Mouse (Mus musculus) lung, postnatal 25 days (tissue): ENCODE results near the gene Vps53.
"Not testable (repeated sequence)": the region's sequence is repeated elsewhere in the genome, so short reads cannot be mapped to it uniquely, and the experiment has no call there.

Experiments
- DNase-seq: peaks from one replicate; pipeline ENCODE4 v3.0.0; 2022; ENCODE audit warnings: low spot score

Gene Vps53

DNA sequence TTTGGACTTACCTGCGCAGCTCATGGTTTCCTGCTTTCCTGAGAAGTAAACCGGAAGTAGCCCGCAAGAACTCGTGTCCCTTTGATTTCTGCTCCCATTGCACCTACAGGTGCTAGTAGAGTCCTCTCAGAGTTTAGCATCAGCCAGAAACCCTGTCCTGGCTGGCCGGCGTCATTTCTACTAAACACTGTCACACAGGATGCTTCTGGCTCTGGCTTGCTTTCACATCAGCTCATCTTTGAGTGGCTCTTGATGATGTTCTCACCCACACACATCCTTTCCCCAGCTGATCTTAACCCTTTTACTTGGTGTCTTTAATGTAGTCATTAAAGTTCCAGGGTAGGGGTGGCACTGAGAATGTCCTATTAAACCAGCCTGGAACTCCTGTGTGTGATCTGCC, 164.2 kb downstream of the Vps53 start:
- no peak for DNase-seq

DNA sequence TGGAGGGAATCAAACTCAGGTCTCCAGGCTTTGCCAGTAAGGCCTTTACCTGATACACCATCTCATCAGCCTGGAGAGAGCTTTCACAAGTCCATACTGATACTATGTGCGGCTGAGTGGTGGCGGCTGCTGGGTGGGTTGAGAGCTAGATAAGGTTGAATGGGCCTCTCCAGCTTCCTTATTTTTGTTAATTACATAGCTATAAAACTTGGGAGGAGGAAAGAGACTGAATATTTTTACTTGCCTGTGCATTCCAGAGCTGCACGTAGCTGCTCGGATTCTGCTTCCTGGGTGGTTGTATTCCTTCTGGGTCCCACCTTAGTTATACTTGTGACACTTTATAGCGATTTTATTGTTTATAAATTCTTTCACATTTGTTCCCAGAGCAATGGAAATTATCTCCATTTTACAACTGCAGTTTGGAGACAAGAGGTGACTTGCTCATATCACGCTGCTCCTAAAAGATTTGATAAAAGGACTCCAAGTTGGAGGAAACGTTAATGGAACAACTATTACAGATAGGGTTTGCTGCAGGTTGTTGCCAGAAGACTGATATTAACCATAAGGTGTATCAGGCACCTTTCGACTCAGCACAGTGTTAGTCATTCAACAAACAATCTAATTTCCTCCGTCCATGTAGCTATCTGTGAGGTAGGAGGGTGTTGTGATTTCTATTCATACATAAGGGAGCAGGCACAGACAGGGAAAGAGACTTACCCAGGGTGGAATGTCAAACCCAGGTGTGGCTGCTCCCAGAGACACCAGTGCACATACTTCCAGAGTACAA, 168.4 kb downstream of the Vps53 start:
- no peak for DNase-seq

DNA sequence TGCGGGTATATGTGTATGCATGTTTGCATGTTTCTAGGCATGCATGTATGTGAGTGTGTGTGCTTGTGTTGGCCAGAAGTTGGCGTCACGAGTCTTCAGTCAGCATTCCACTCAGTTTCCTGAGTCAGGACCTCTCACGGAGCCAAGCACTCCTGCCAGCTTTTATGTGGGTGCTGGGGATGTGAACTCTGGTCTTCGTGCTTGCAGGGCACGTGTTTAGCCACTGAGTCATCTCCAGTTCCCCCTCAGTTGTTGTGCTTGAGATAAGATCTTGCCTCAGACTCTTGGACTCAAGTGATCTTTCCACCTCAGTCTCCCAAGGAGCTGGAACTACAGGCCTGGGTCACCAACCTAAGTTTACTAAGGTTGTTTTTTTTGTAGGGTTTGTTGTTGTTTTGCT, 170.3 kb downstream of the Vps53 start:
- DNase-seq: no peak

DNA sequence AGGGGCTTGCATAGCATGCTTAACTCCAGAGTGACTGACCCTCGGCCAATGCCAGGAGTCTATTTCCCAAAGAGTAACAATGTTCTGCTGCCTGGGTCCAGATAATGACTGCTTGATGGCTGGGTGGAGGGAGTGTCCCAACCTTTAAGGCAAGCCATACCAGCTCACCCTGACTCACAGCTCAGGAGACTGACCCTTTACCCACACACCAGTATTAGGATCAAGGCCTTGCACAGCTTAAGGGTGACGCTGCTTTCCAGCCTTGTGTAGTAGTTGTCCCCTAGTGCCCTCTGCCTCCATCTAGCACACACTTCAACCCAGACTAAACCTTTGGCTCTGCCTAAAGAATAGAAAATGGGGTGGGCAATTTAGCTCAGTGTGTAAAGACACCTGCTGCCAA, 171.3 kb downstream of the Vps53 start:
- no peak for DNase-seq

DNA sequence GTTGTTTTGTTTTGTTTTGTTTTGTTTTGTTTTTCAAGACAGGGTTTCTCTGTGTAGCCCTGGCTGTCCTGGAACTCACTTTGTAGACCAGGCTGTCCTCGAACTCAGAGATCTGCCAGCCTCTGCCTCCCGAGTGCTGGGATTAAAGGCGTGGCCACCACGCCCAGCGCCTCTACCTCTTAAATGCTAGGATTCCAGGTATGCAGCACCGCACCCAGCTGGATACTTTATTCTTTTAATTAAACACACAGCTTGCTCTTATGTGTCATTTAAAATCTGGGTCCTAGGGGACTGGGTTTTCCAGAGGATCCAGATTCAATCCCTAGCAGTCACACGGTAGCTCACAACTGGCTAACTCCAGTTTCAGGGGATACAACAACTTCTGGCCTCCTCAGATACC, 175.2 kb downstream of the Vps53 start:
- DNase-seq: not testable (repeated sequence)

DNA sequence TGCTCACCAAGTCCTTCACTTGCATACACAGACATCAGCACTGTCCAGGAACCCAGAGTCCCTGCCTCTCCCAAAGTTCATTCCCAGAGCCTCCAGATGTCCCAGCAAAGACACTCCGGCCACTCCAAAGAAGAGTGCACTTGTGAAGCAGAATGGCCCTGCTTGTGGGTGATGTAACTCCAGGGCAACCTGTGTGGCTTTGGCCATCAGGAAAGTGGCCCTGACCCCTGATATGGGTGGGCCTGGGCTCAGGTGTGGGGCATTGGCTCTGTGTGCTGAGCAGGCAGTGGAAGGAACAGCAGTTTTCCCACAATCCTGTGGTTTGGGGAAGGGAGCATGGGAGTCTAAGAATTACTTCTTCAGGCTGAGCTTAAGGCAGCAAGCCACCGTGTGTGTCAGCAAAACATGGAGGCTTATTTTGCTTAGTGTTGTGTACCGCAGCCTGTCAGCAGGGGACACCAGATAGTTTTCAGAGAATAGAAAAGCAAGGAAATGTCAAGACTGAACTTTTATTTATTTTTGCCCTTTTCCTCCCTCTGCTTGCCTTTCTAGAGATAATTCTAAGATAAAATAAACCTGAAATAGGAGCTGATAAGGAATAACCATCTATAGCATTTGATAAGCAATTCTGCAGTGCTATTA, 178.1 kb downstream of the Vps53 start:
- no peak for DNase-seq

DNA sequence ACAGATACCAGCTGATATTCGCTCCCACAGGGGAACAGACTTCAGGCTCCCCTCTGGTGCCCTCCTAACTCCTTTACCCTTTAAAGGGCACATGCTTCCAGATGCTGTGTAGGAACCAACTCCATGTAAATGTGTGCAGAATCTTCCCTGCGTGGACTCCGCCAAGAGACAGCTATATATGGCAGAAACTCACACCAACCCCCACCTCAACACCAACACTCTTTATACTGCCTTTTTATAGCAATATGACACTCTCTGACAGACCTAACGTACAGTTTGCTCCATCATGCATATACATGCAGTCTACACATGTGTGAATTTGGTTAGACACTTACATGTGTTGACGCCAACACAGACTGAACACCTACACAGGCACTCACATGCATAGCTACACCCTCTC, 178.7 kb downstream of the Vps53 start:
- no peak for DNase-seq

DNA sequence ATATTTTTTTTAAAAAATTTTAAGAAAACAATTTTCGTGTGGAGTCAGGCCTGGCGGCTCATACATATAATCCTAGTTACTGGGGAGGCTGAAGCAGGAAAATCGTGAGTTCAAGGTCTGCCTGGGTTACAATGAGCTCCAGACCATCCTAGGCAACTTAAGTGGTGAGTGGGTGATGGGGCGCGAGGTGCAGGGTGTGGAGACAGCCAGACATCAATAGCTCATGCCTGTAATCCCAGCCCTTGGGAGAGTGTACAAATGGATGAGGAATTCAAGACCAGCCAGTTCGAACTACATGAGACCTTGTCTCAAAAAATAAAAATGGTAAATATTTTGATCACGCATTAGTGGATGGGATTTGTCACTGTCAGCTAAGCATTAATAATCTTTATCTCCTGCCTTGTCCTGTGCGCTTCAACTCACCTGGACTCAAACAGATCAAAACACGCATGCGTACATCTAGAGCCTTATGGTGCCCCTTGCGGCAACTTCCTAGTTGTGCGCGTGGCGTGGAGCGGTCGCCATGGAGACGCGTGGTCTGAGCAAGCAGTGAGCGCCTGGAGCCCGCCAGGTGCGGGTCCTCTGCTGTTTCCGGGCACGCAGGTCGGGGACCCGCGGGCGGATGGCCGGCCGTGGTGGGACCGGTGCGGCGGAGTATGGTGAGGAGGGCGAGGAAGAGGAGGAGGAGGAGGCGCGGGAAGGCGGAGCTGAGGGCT, 179.8 kb downstream of the Vps53 start, which contains the start of gene 1700016K19Rik:
Gene 1700016K19Rik (plus strand): TSS at position 473 of the 716 bp plus-strand sequence.
- DNase-seq: peak; percentile 84
